In genomic region chr17:79862038-79862437, GRCm38 (mm10) we compare ENCODE assay signal across 9 mouse cellular contexts. TPM values are rescaled to one million over a fixed set of nuclear protein-coding genes. Genes with fewer than 3 reads are reported as not detected.
DNase-seq lines count a peak whose midpoint lies in the region; TF ChIP-seq lines count a peak whose summit lies in the region.
"Had no signal": no experiment of that assay in that cellular context is flagged by ENCODE, and none has a peak within 500 bp of the region (broad histone marks: within the 10 kb centered on the region; RNA-seq: fewer than 3 reads in every experiment).

No protein-coding gene starts in this region.

- peak; percentile 19 to 39 for DNase-seq in layer of hippocampus, adult 2 months (ENCODE audit: low spot score in 2 of 2)
- DNase-seq in layer of hippocampus, adult 8-10 months (ENCODE audit: low spot score in 2 of 2) = no peak
- peak; percentile 22 for DNase-seq in ES-CJ7 (ENCODE audit: low read depth, low spot score)
- peak; percentile 34 for DNase-seq in R1 (ENCODE audit: low read depth, low spot score)
- peak; percentile 16 to 56 for DNase-seq in heart, postnatal 14 days
- DNase-seq in splenic B cell, adult 2 months (ENCODE audit: low read depth, low spot score) = peak; percentile 49
- DNase-seq in left cerebral cortex, adult 11 months (ENCODE audit: low spot score) = no peak

- H3K36me3 ChIP-seq in splenic B cell, adult 2 months (ENCODE audit: control insufficient read depth, insufficient read depth, low read length, poor library complexity, severe bottlenecking) = peaks cover 23% of the 10 kb centered on the region

- 0 out of 2 replicates have a peak overlapping the region, but pooled peaks have one; percentile 14 for H3K27ac ChIP-seq in layer of hippocampus, adult 2 months
- H3K27ac ChIP-seq: embryonic facial prominence, embryonic 13.5 days; limb, embryonic 15.5 days had no signal

- TF ChIP-seq CTCF in layer of hippocampus, adult 2 months (conservative IDR thresholded peaks at IDR 0.05) = peak; percentile 71

- intact Hi-C loops in heart, postnatal 14 days (cut with DNase I) = loop anchor here (2.0 to 5.0 kb wide), 3 partner anchors 141 to 320 kb away; no protein-coding TSS in a partner anchor

- no peak overlapping the region for H3K4me3 ChIP-seq in layer of hippocampus, adult 2 months
- H3K4me3 ChIP-seq: embryonic facial prominence, embryonic 13.5 days; limb, embryonic 15.5 days had no signal

- no peaks in the 10 kb centered on the region for H3K27me3 ChIP-seq in splenic B cell, adult 2 months (ENCODE audit: control insufficient read depth, insufficient read depth, low read length, poor library complexity, severe bottlenecking)
- H3K27me3 ChIP-seq: embryonic facial prominence, embryonic 13.5 days; limb, embryonic 15.5 days had no signal

RNA-seq across cellular contexts. Expression of gene Atl2, which starts 33.9 kb away (rescaled TPM):
- 10 to 100 TPM; 52.6 to 56.8 TPM for total RNA-seq in layer of hippocampus, adult 2 months (2021)
- 10 to 100 TPM; 53.6 to 57.1 (median 55.0) TPM for total RNA-seq in layer of hippocampus, adult 8-10 months (2022)
- total RNA-seq in heart, postnatal 14 days (2021) = 10 to 100 TPM; 34.0 to 36.9 TPM

Comparison
In these comparisons a context has a peak if more than half of its experiments do, and no peak if none do; other contexts are left out.
1. DNase-seq: peak in layer of hippocampus, adult 2 months (2 of 2), ES-CJ7 (single experiment), R1 (single experiment), heart, postnatal 14 days (2 of 2) and splenic B cell, adult 2 months (single experiment); none in layer of hippocampus, adult 8-10 months (0 of 2) and left cerebral cortex, adult 11 months (single experiment).